ENCODE assay signal across 8 mouse cellular contexts in the genomic region with DNA sequence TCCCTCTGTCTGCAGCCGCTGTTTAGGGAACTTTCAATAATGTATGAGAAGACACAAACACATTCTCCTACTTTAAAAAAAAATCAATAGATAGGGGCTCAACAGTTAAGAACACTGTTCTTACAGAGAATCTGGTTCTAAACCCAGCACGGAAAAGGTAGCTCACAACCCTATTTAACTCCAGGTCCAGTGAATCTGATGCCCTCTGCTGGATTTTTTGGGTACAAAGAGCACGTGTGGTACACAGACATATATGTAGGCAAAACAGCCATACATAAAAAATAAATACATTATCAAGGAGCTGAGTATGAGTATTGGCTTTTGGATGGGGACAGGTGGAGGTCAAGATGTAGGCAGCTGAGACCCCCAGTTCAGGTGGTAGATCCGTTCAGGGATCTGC. TPM values are rescaled to one million over a fixed set of nuclear protein-coding genes. Genes with fewer than 3 reads are reported as not detected.
DNase-seq lines count a peak whose midpoint lies in the region; ATAC-seq and TF ChIP-seq lines count a peak whose summit lies in the region.

No protein-coding gene starts in this region.

- no peaks in the 10 kb centered on the region for H3K27me3 ChIP-seq in heart, postnatal 0 days (ENCODE audit: control insufficient read depth, insufficient read depth, low read length)
- H3K27me3 ChIP-seq in heart, embryonic 12.5 days (replicated peaks), result no peaks in the 10 kb centered on the region
- no peaks in the 10 kb centered on the region for H3K27me3 ChIP-seq in thymus, adult 2 months (ENCODE audit: control insufficient read depth, insufficient read depth, low read length)
- no peaks in the 10 kb centered on the region for H3K27me3 ChIP-seq in hindbrain, embryonic 10.5 days (ENCODE audit: insufficient read depth, poor library complexity, severe bottlenecking)

- no peak overlapping the region for H3K9ac ChIP-seq in heart, postnatal 0 days (replicated peaks; ENCODE audit: low read depth, low read length)
- no peak overlapping the region for H3K9ac ChIP-seq in heart, embryonic 12.5 days

- H3K4me1 ChIP-seq in heart, postnatal 0 days (ENCODE audit: control insufficient read depth, insufficient read depth), result no peaks in the 10 kb centered on the region
- H3K4me1 ChIP-seq in heart, embryonic 12.5 days (replicated peaks), result no peaks in the 10 kb centered on the region
- H3K4me1 ChIP-seq in thymus, adult 2 months (replicated peaks; ENCODE audit: control insufficient read depth, insufficient read depth, low read length), result no peaks in the 10 kb centered on the region
- no peaks in the 10 kb centered on the region for H3K4me1 ChIP-seq in hindbrain, embryonic 10.5 days (replicated peaks)

- WGBS in heart, postnatal 0 days, result 42% methylated on average over 4 of the region's 4 CpGs
- WGBS in heart, embryonic 12.5 days, result 52% methylated on average over 4 of the region's 4 CpGs
- 46% methylated on average over 4 of the region's 4 CpGs for WGBS in thymus, adult 2 months
- WGBS in hindbrain, embryonic 10.5 days, result 53% methylated on average over 4 of the region's 4 CpGs

- TF ChIP-seq CTCF in heart, postnatal 0 days (IDR thresholded peaks at IDR 0.05; ENCODE audit: low read depth), result peak; percentile 59
- TF ChIP-seq CTCF in thymus, adult 2 months (IDR thresholded peaks at IDR 0.05; ENCODE audit: borderline replicate concordance, control insufficient read depth, extremely low read depth, insufficient read depth, low read length, poor library complexity), result no peak

- no peak for TF ChIP-seq POLR2A in thymus, adult 2 months (IDR thresholded peaks at IDR 0.05; ENCODE audit: control insufficient read depth, extremely low read depth, insufficient read depth, low read length, poor library complexity)

- H3K36me3 ChIP-seq in heart, postnatal 0 days (replicated peaks; ENCODE audit: control insufficient read depth, insufficient read depth, low read length), result no peaks in the 10 kb centered on the region
- H3K36me3 ChIP-seq in heart, embryonic 12.5 days, result no peaks in the 10 kb centered on the region
- H3K36me3 ChIP-seq in thymus, adult 2 months (ENCODE audit: control insufficient read depth, insufficient read depth, low read length), result no peaks in the 10 kb centered on the region
- H3K36me3 ChIP-seq in hindbrain, embryonic 10.5 days, result no peaks in the 10 kb centered on the region

- H3K4me2 ChIP-seq in heart, postnatal 0 days (ENCODE audit: low read depth, low read length), result no peak overlapping the region
- H3K4me2 ChIP-seq in heart, embryonic 12.5 days, result no peak overlapping the region

- TF ChIP-seq EP300 in heart, postnatal 0 days (IDR thresholded peaks at IDR 0.05; ENCODE audit: low read depth), result no peak

- ATAC-seq in heart, postnatal 0 days (ENCODE audit: insufficient read depth, low read depth), result no peak
- ATAC-seq in heart, embryonic 12.5 days (ENCODE audit: insufficient number of reproducible peaks, low FRiP score), result no peak
- ATAC-seq in megakaryocyte progenitor cell, adult 5-6 weeks (replicated peaks; ENCODE audit: poor library complexity), result peak; percentile 70

- peak; percentile 30 for DNase-seq in heart, postnatal 0 days (ENCODE audit: low spot score)
- peak; percentile 56 for DNase-seq in thymus, adult 2 months
- DNase-seq in thymus, adult 18-20 months, result no peak
- peak; percentile 29 to 53 for DNase-seq in cerebellum, postnatal 25 days
- DNase-seq in layer of hippocampus, postnatal 36 days, result no peak
- no peak for DNase-seq in hindbrain, embryonic 10.5 days (ENCODE audit: low spot score)

- no peaks in the 10 kb centered on the region for H3K9me3 ChIP-seq in heart, postnatal 0 days (replicated peaks; ENCODE audit: control insufficient read depth, low read length)
- no peaks in the 10 kb centered on the region for H3K9me3 ChIP-seq in heart, embryonic 12.5 days (replicated peaks)
- no peaks in the 10 kb centered on the region for H3K9me3 ChIP-seq in hindbrain, embryonic 10.5 days

- no peak overlapping the region for H3K27ac ChIP-seq in heart, postnatal 0 days (ENCODE audit: low read depth)
- no peak overlapping the region for H3K27ac ChIP-seq in heart, embryonic 12.5 days (ENCODE audit: poor library complexity, severe bottlenecking)
- H3K27ac ChIP-seq in thymus, adult 2 months (ENCODE audit: control insufficient read depth, insufficient read depth, low read length), result no peak overlapping the region
- no peak overlapping the region for H3K27ac ChIP-seq in hindbrain, embryonic 10.5 days

- H3K4me3 ChIP-seq in heart, postnatal 0 days (ENCODE audit: low read depth, low read length), result no peak overlapping the region
- H3K4me3 ChIP-seq in heart, embryonic 12.5 days, result no peak overlapping the region
- H3K4me3 ChIP-seq in thymus, adult 2 months (ENCODE audit: control insufficient read depth, insufficient read depth, low read length), result no peak overlapping the region
- no peak overlapping the region for H3K4me3 ChIP-seq in hindbrain, embryonic 10.5 days

RNA-seq across cellular contexts. Expression of gene Osbpl11, which starts 29.9 kb away (rescaled TPM):
- total RNA-seq in heart, postnatal 0 days (2014; rRNA removed; ENCODE audit: low replicate concordance), result 18.0 and 20.3 TPM in 2 replicates
- 9.9 and 10.4 TPM in 2 replicates for polyA plus RNA-seq in heart, postnatal 0 days (2015; fragmentation: Nextera tagmentation; extraction: Ambion mirVana)
- 20.6 and 21.7 TPM in 2 replicates for polyA plus RNA-seq in heart, embryonic 12.5 days (2016; fragmentation: Nextera tagmentation; extraction: Ambion mirVana)
- 26.5 and 28.8 TPM in 2 replicates for polyA plus RNA-seq in thymus, adult 2 months (2012; rRNA removed)
- total RNA-seq in megakaryocyte progenitor cell, adult 5-6 weeks (2015), result 8.7 and 9.3 TPM in 2 replicates
- total RNA-seq in megakaryocyte progenitor cell, adult 5-6 weeks (2017), result 17.2 and 17.7 TPM in 2 replicates
- total RNA-seq in layer of hippocampus, postnatal 36 days (2021), result 10 to 100 TPM; 18.4 to 19.9 TPM
- 23.2 and 24.0 TPM in 2 replicates for polyA plus RNA-seq in hindbrain, embryonic 10.5 days (2016; fragmentation: Nextera tagmentation; extraction: Ambion mirVana)

Comparison
In these comparisons a context has a peak if more than half of its experiments do, and no peak if none do; other contexts are left out.
1. DNase-seq: peak in heart, postnatal 0 days (single experiment), thymus, adult 2 months (single experiment) and cerebellum, postnatal 25 days (2 of 2); none in thymus, adult 18-20 months (0 of 2), layer of hippocampus, postnatal 36 days (0 of 2) and hindbrain, embryonic 10.5 days (single experiment).